Mouse (Mus musculus) spleen, adult 18-20 months (tissue): ENCODE measurements around the gene Gpn3.
A peak's percentile ranks its signal among the peaks of the same experiment; 100 is the strongest.

ENCODE experiments used
- DNase-seq, 2 experiments: peaks; one replicate each; pipeline ENCODE4 v3.0.0; 2022; ENCODE audit warnings: mixed read lengths in 2 of 2

Gene Gpn3

DNA sequence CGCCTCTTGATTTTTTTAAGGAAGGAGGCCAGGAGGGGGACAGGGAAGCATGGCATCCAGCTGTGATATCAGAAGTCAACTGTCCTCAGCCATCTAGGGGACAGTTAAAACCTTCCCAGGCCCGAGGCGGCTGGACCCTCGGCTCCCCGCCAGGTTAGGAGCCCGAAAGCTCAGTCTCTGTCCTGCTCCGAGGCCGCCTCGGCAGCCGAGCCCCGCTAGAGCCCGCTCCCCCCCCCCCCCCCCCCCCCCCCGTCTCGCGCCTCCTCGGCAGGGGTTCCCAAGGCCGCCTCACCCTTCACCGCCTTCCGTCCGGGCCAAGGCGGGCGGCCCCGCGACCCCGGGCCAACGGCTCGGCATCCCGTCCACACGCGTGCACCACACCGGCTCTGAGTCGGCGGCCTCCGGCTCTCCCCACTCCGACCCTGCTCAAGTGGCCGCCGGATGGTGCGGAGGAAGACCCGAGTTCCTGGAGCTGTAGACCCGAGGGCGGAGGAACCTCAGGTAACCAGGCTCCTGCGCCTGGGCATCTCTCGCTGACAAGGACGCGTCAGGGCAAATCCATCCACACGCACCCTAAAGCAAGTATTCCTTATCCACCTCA is at the start of gene Gpn3:
Gene Gpn3 (plus strand): TSS at position 286 of the 601 bp plus-strand sequence.
- no peak for DNase-seq

DNA sequence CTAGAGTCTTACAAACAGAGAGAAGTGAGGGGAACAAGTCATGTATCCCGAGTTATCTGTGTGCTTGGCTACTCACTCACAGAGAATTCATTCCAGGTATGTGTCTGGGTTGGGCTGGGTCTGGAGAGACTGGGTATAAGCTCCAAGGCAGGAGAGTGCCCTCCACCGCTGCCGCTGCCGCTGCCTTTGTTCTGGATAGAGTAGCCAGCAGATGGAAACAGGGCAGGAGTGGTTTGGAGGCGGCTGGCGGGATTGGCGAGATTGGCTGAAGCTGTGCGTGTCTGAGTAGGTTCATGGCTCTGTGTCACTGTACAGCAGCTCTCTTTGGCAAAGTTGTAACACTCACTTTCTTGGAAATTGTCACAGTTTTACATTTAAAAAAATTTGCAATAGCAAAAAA is 48.2 kb upstream of the Gpn3 start:
- DNase-seq: no peak

DNA sequence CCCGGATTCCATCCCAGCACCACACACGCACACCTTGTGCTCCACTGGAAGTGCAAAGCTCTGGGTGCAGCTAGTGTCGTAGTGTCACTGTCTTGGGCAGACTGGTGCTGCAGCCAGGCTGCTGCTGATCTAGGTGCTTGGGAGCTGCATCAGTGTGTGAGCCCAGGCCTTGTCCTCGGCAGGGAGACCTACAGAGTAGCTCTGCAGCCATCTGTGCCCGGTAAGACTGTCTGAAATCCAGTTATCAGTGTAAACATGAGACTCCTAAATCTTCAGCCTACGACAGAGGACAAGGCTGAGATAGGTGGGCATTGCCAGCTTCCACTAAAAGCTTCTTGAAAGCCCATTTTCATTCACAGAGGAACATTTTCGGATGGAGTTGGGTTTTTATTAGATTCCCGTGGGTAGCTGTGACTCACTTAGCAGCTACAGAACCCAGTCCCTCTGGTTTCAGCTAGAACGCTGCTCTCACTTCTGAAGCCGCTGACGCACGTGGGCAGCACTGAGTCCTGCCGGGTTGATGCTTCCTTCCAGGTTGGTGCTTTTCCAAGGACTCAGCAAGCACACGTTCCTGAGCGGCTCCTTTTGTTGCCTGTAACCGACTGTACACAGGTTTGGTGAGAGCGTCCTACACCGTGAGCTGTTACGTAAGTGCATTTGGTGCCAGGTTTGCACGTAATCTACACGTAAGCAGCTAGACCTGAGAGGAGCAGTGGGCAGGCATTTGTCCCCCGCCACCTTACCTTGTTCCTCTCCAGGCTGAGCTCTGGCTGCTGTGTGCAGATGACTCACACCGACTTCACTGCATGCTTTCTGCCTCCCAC is 46.9 kb upstream of the Gpn3 start:
- no peak for DNase-seq

DNA sequence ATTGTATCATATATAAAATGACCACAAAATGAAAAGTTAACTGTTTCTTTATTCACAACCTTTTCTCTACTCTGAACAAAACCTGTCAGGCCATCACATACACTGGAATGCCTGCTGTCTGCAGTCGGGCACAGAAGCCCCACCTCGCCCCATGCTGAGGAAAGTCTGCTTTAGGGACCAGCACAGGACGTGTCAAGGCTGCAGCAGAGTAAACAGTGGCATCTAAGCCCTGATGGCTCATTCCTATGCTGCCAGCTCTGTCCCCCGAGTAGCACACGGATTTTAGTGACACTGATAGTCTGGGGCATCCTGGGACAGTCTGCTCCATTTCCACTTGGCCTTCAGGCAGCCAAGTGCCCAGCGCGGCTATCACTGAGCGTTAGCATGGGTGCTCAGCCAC is 46.2 kb upstream of the Gpn3 start:
- no peak for DNase-seq

DNA sequence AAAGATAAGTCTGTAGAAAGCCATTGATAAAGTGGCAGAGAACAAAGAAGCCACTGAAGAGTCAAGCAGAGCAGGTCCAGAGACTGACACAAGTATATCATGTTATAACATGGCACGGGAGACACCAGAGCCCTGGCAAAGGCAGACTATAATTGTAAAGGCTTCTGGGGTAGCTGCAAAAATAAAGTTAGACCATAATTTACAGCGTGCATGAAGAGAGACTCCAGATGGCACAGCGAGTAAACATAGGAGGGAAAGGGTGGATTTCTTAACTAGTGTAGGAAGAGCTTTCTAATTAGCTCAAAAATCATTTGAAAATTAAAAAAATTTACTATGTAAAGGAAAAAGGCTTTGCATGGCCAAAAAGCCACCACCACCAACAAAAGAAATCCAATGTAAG is 44.4 kb upstream of the Gpn3 start:
- DNase-seq: no peak

DNA sequence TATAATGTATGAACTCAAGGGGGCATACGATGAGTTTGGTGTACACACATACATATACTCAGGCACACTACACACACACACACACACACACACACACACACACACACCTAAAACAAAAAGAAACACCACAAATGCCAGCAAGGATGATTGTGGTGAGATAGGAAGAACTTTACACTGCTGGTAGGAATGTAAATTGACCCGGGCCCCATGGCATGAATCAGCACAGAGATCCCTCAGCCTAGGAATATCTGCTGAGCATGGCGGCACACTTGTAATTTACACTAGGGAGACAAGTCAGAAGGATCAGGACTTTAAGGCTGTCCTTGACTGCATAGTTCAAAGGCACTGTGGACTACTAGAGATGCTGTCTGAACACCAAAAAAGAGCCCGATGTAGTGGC is 41.4 kb upstream of the Gpn3 start:
- no peak for DNase-seq

DNA sequence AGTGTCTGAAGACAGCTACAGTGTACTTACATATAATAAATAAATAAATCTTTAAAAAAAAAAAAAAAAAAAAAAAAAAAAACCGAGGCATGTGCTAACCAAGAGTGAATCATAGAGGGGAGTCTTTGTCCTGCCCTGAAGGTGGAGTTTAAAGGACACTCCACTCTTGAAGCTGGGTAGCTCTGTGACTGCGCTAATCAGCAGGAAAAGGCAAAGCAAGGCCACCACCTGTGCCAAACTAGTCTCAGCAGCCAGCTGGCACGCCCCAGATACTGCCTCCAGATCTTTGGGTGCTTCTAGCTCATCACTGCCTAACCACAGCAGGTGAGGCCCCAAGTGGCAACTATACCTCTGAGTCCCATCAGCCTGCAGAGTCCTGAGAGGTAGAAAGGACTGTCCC is 37.0 kb upstream of the Gpn3 start:
- no peak for DNase-seq

DNA sequence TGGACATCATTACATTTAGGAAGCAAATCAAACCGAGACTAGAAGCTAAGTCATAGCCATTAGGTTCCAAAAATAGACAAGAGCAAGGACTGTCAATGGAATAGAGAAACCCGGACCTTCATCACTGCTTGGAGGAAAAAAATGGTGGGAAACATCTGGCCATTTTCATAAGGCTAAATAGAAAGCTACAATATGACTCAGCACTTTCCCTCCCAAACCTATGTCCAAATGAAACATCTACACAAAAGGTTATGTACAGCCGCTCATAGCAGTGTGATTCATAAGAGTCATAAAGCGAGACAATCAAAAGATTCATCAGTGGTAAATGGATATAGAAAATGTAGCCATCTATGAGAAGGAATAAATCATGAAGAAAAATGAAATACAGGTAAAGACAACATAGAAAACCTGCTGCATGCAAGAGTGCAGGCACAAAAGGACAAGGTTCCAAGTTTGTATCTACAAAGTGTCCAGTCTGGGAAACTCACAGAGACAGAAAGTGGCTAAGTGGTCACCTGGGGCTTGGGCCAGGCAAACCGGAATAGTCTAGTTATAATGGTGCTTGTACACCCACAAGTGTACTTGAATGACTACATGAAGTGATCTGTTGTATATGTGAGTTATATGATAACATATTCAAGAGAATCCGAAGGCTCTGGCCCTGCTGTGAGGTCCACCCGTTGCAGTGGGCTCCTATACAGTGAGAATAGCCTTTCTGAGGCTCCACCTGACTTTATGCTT is 35.0 kb upstream of the Gpn3 start:
- no peak for DNase-seq

DNA sequence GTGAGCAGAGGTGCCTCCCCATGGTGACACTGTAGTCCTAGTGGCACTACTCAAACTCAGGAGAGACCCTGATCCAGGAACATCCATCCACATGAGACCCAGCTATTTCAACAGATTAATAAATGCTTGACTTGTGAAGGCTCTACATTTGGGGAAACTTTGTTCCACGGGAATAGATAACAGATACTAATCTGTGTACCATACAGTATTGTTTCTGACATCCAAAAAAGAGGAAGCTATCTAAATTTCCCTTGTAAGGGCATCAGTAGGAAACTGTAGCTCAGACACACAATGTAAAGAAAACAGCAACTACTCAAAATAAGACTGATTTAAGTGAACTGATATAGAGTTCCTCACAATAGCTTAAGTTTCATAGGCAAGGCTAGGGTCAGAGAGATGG is 28.8 kb upstream of the Gpn3 start:
- DNase-seq: no peak

DNA sequence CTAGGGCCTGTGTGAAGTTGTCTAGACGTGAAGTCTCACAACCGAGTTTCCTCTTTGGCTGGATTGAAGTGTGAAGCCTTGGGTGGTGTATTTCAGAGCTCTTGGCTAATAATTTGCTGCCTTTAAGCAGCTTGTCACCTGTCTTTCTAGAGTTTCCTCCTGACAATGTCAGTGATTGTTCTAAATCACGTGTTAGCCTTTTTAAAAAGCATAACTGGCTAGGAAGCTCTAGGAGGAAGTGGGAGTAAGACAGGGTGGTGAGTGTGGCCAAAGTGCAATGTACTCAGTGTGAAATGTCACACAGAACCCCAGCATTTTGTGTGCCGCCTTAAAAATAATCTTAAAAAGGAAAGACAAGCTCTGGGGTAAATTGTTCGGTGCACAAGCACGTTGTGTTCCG is 27.9 kb upstream of the Gpn3 start:
- DNase-seq: peak in 1 of 2 experiments; percentile 16

DNA sequence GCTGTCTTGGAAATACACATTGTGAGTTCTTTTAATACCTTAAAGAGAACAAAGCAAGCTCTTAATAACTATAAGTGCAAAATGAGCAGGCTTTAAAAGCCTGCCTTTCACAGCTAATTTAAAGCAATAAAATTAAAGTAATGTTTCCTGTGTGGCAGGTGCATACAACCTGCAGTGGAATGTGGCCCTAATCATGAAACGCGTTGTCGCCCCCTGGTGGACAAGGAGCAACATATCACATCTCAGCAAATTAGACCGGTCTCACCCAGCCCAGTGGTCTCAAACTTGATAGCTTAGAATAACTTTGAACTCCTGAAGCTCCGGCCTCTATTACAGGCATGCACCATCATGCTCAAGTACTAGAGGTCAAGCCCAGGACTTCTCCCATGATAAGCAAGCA is 27.4 kb upstream of the Gpn3 start:
- DNase-seq: peak; percentile 63 to 81

DNA sequence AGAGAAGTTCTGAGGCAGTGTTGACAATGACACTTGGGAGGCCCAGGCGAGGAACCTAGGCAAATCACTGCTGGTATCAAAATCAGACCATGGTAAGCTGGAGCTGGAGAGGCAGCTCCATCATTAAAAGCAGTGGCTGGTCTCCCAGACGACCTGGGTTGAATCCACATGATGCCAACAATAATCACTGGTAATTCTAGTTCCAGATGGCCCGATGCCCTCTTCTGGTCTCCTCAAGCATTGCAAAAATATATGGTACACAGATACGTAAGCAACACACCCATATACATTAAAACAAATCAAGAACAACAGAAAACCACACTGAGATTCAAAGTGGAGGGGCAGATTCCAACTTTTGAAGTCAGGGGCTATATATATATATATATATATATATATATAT is 25.9 kb upstream of the Gpn3 start:
- no peak for DNase-seq

DNA sequence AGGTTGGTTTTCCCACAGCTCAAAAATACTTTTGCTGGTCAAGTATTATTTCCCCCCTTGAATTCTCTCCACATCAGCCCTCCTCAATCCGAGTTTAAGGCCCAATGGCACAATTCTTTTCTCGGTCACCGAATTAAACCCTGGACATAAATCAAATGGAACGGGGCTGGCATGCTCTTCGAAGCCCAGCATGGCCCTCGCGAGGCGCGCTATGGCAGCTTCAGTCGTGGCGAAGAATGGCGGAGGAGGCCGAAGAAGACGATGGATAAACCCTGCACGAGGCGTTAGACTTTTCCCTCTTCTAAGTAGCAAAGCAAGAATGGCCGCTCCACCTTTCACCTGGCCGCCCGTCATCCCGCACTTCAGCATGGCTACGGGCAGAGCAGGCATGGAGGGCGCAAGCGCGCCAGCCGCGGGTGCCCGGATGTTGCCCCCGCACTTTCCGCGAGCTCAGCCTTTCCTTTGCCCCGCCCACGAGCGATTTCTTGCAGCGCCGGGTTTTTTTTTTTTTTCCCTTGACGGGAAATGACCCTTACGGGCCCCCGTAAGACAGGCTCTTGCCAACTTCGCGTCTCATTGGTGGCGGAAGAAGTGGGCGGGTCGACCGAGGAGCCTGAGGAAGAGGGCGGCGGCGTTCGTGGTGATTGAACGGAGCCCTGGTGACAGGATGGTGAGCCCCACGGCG is 17.7 kb upstream of the Gpn3 start, which contains the start of the genes Rad9b and Vps29:
Gene Rad9b (minus strand): TSS at position 427 of the 685 bp plus-strand sequence.
Gene Vps29 (plus strand): TSS at position 563 of the 685 bp plus-strand sequence.
- peak; percentile 96 to 97 for DNase-seq

DNA sequence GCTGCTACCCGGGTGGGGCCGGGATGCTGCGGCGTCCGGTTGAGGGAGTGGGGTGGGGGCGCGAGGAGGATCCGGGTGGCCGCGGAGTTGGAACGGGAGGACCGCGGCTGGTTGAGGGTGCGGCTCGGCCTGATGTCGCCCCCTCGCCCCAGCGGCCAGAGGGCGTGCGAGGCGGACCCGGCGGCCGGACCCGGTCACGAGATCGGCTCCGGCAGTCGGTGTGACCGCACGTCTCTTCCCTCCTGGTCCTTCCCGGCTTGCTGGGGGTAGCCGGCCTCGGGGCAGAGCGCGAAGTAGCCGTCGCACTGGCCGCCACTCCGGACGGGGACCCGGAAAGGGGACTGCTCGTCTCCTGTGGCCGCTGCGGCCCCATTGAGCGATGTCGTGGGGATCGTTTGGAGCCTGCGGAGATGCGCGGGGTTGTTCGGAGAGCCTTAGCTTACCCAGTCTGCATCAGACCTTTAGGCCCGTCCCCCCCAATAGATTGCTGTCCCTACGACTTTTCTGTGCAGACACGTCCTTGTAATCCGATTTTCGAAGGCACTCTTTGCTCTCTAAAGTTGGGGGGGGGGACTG is 17.1 kb upstream of the Gpn3 start:
- no peak for DNase-seq

DNA sequence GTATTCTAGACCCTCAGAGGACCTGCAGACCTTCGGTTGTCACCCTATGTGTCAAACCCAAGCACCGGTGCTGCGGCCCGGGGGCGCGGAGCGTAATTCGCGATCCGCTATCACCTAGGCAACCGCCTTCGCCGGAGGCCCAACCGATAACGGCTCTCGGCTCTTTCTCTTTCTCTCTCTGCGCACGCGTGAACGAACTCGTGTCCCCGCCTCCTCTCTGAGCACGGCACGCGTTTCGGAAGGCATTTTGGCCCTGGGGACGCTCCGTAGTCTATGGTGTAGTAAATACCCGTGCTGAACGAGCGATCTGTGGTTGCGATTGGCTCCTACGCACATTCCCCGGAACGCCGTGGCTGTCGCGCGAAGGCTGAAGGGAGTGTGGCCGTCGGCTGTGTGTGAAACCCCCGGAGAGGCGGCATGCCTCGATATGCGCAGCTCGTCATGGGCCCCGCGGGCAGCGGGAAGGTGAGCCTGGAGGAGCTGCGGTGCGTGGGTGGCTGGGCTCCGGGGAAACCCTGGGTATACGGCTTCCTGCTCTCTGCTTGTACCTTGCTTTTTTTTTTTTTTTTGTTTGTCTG is 605 bp downstream of the Gpn3 start, which contains the start of gene Fam216a:
Gene Fam216a (minus strand): TSS at position 173 of the 578 bp plus-strand sequence.
- DNase-seq: peak; percentile 97 to 99

DNA sequence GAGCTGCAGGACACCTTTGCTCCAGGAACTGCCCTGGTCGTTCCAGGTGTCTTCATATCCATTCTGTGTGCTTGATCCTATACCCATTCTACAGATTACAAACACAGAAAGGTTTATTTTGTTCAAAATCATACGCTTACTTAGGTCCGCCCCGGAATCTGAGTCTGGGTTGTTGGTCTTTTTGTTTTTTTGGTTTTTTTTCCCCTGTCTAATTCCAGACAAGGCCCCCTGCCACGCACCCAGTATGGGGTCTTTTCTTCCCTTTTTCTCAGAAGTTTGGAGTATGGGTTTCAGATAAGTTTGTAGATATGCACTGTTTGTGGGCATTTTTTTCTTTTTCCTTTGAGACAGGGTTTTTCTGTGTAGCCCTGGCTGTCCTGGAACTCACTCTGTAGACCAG is 1.2 kb downstream of the Gpn3 start:
- no peak for DNase-seq

DNA sequence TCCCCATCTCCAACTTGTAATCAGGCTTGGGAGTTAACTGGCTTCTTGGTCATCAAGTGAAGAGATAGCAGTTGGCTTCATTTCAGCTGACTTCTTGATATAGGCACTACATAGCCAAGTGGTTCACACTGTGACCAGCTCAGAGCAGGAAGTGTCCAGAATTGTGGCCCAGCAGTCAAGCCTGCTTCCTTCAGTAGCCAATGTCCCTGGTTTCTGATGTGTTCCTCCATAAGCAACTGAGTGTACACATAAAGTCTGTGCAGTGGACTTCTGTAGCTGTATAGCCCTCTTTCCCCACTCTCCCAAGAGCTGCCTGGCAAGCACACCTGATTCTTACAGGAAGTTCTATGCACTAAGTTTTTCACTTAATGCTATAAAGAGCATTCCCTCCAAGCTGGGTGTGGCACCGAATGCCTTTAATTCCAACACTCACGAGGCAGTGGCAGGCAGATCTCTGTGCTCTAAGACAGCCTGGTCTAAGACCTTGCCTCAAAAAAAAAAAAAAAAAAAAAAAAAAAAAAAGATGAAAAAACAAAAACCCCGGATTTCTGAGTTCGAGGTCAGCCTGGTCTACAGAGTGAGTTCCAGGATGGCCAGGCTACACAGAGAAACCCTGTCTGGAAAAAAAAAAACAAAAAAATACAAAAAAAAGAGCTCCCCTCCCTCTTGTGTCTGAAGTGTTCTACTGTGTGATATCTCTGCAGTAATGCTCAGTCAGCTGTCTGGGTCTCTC is 5.6 kb downstream of the Gpn3 start:
- no peak for DNase-seq

DNA sequence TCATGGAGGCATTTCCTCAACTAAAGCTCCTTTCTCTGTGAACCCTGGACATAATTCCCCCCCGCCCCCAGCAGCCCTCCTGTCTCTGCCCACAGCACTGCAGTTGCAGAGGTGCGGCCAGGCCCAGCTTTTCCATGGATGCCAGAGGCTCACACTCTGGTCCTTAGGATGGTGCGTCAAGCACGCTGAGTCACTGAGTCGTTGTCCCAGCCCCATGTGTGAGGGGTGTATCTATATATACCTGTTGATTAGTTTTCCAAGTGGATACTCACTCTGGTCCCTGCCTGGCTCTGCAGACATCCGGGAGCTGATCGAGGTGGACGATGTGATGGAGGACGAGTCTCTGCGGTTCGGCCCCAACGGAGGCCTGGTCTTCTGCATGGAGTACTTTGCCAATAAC is 6.5 kb downstream of the Gpn3 start:
- no peak for DNase-seq

DNA sequence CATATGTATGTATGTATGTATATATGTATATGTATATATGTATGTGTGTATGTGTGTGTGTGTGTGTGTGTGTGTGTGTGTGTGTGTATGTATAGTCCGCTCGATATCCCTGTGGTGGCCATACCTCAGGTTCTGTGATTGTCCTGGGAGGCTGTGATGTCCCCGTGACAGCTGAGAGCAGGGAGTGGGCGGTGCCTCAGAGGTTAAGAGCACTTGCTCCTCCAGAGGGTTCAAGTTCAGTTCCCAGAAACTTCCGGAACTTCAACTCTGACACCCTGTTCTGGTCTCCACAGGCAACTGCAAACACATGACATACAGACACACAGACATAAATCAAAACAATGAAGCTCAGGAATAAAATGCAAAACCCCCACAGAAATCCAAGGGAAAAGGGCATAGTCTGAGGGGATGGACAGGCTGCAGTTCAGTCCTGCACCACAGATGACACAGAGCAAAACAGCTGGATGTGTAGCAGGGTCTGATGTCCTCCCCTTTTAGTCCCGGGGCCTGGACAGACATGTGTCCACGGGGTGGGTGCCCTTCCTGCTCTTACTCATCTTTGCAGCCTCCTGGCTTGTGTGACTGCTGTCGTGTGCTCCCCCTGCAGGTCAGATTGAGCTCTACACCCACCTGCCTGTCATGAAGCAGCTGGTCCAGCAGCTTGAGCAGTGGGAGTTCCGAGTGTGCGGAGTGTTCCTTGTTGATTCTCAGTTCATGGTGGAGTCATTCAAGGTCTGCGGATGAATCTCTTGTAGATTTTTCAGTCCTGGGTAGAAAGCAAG is 7.9 kb downstream of the Gpn3 start:
- peak; percentile 55 to 69 for DNase-seq

DNA sequence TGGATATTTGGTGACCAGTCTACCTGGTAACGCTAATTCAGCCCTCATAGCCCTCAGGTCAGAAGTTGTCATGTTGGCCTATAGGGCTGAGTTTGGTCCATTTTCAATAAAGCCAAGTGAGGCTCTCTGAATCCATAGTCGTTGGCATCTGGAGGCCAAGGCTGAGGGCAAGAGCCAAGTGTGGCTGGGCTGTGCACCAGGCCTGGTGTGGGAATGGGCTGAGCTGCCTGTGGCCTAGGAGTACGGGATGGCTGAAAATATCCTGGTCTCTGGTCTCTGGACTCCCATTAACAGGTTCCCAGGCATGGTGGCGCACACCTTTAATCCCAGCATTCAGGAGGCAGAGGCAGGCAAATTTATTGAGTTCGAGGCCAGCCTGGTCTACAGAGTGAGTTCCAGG is 18.3 kb downstream of the Gpn3 start:
- DNase-seq: no peak

DNA sequence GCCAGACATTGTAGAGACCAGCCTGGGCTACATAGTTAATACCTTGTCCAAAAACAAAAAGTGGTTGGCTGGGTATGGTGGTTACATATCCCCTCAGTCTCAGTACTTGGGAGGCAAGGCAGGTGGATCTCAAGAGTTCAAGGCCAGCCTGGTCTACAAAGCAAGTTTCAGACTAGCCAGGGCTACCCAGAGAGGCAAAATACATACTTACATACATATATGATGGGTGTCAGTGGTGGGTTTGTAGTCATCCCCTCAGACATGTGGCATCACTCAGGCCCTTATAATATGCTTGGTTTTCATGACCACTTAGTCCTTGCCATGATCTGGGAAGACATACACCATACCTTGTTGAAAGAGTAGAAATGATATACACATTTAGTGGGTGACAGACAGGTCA is 19.0 kb downstream of the Gpn3 start:
- DNase-seq: no peak
